In genomic region chr1:54059731-54060130, GRCm38 (mm10) we compare ENCODE assay signal across 33 mouse cellular contexts.
"Had no signal": no experiment of that assay in that cellular context is flagged by ENCODE, and none has a peak within 500 bp of the region (broad histone marks: within the 10 kb centered on the region; RNA-seq: fewer than 3 reads in every experiment).

No protein-coding gene starts in this region.

- H3K4me2 ChIP-seq: heart, embryonic 13.5 days; heart, embryonic 15.5 days; hindbrain, embryonic 12.5 days; hindbrain, embryonic 13.5 days; hindbrain, embryonic 14.5 days; hindbrain, embryonic 15.5 days; intestine, embryonic 15.5 days; kidney, embryonic 15.5 days had no signal

- H3K27ac ChIP-seq: heart, embryonic 13.5 days; heart, embryonic 15.5 days; hindbrain, embryonic 10.5 days; hindbrain, embryonic 12.5 days; hindbrain, embryonic 13.5 days; hindbrain, embryonic 14.5 days; hindbrain, embryonic 15.5 days; hindbrain, postnatal 0 days; intestine, embryonic 15.5 days; kidney, embryonic 15.5 days; kidney, postnatal 0 days; layer of hippocampus, adult 2 months had no signal

- H3K4me1 ChIP-seq: heart, embryonic 15.5 days; hindbrain, embryonic 10.5 days; hindbrain, embryonic 12.5 days; hindbrain, embryonic 13.5 days; hindbrain, embryonic 15.5 days; intestine, embryonic 15.5 days; kidney, embryonic 15.5 days had no signal

- DNase-seq: heart, postnatal 10 days; heart, postnatal 14 days; heart, postnatal 36 days; heart, postnatal 4 days; kidney, adult 11 months; kidney, adult 18-20 months; kidney, adult 2 months; kidney, adult 8-10 months; kidney, adult 9 months; kidney, postnatal 10 days; kidney, postnatal 14 days; kidney, postnatal 25 days; kidney, postnatal 36 days; kidney, postnatal 4 days; layer of hippocampus, adult 9-11 months; layer of hippocampus, postnatal 36 days had no signal

- ATAC-seq: hindbrain, embryonic 16.5 days; hindbrain, postnatal 0 days; inflammation-experienced regulatory T-cells, adult 6 months; intestine, embryonic 15.5 days; intestine, embryonic 16.5 days; intestine, postnatal 0 days had no signal

- H3K4me3 ChIP-seq: heart, embryonic 13.5 days; heart, embryonic 15.5 days; hindbrain, embryonic 10.5 days; hindbrain, embryonic 12.5 days; hindbrain, embryonic 13.5 days; hindbrain, embryonic 15.5 days; intestine, embryonic 15.5 days; kidney, embryonic 15.5 days; layer of hippocampus, adult 2 months; left cerebral cortex, adult 2 months had no signal

- H3K36me3 ChIP-seq: heart, embryonic 13.5 days; heart, embryonic 15.5 days; hindbrain, embryonic 10.5 days; hindbrain, embryonic 12.5 days; hindbrain, embryonic 13.5 days; hindbrain, embryonic 15.5 days; intestine, embryonic 15.5 days; kidney, embryonic 15.5 days had no signal

- H3K9me3 ChIP-seq: heart, embryonic 13.5 days; heart, embryonic 15.5 days; hindbrain, embryonic 10.5 days; hindbrain, embryonic 12.5 days; hindbrain, embryonic 13.5 days; hindbrain, embryonic 15.5 days; intestine, embryonic 15.5 days; kidney, embryonic 15.5 days had no signal

- H3K9ac ChIP-seq: heart, embryonic 13.5 days; heart, embryonic 15.5 days; hindbrain, embryonic 12.5 days; hindbrain, embryonic 13.5 days; hindbrain, embryonic 14.5 days; hindbrain, embryonic 15.5 days; intestine, embryonic 15.5 days; kidney, embryonic 15.5 days had no signal

- H3K27me3 ChIP-seq: heart, embryonic 13.5 days; heart, embryonic 15.5 days; hindbrain, embryonic 12.5 days; hindbrain, embryonic 13.5 days; hindbrain, embryonic 15.5 days; intestine, embryonic 15.5 days; kidney, embryonic 15.5 days had no signal
